Mouse (Mus musculus) liver, adult (tissue): ENCODE measurements at regions not wholly inside any gene's neighbourhood (a gene's known extent, or its start where the extent isn't known, plus 50 kb on each side); places are given as distances from the start of the nearest gene placed in this dataset.

Experiments used
- GATA4 ChIP-seq: IDR thresholded peaks from 2 replicates; pipeline ENCODE4 v1.6.1; 2014; ENCODE audit warnings: mild to moderate bottlenecking, low read length; ENCODE audit not compliant: insufficient replicate concordance

GRCm38 (mm10) chr1:187507217-187507616 lies 101.4 kb upstream of the Esrrg start:
- TF ChIP-seq GATA4: no peak

- no peak for TF ChIP-seq GATA4
These were observed 77.2 kb upstream of the Esrrg start for GRCm38 (mm10) chr1:187531349-187531922.

GRCm38 (mm10) chr1:187536263-187536662 lies 72.3 kb upstream of the Esrrg start:
- no peak for TF ChIP-seq GATA4

DNA sequence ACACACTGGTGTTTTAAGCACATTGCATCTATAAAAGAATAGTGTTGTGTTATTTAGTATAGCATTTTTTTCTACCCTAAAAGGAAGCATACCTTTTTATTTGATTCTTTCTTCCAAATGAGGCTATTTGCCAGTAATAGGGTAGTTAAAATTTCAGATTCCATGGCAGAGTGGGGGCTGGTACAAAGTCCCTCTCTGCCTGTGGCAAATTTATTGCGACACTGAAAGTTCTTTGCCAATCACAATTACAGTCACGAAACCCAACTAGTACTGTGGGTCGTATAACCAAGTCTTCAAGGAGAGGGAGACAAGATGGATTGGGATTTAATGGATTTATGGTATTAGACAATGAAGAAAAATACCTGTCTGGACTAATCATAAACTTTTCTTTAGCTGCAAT lies 51.9 kb upstream of the Esrrg start:
- TF ChIP-seq GATA4: no peak
